Mouse (Mus musculus) cerebellum, postnatal 25 days (tissue): ENCODE data around the gene Sorbs1.
A peak's percentile ranks its signal among the peaks of the same experiment; 100 is the strongest.

Source experiments
- DNase-seq, 2 experiments: peaks; one replicate each; pipeline ENCODE4 v3.0.0; 2021; ENCODE audit warnings: mixed read lengths in 2 of 2

Gene Sorbs1

GRCm38 (mm10) chr19:40435797-40436196, 77.8 kb downstream of the Sorbs1 start:
- no peak for DNase-seq

- no peak for DNase-seq
Measured at GRCm38 (mm10) chr19:40435045-40435444, 78.5 kb downstream of the Sorbs1 start.

GRCm38 (mm10) chr19:40434042-40434869, 79.3 kb downstream of the Sorbs1 start:
- no peak for DNase-seq

- DNase-seq: peak in 1 of 2 experiments; percentile 47
Measured at GRCm38 (mm10) chr19:40433316-40433912, 80.2 kb downstream of the Sorbs1 start.

GRCm38 (mm10) chr19:40431969-40432368, 81.6 kb downstream of the Sorbs1 start:
- no peak for DNase-seq

GRCm38 (mm10) chr19:40429572-40429971, 84.0 kb downstream of the Sorbs1 start:
- DNase-seq: no peak

GRCm38 (mm10) chr19:40429169-40429568, 84.4 kb downstream of the Sorbs1 start:
- DNase-seq: no peak

- no peak for DNase-seq
Measured at GRCm38 (mm10) chr19:40426103-40426960, 87.2 kb downstream of the Sorbs1 start.

- DNase-seq: no peak
Measured at GRCm38 (mm10) chr19:40425326-40425725, 88.3 kb downstream of the Sorbs1 start.

- DNase-seq: no peak
Measured at GRCm38 (mm10) chr19:40421037-40421436, 92.5 kb downstream of the Sorbs1 start.

- no peak for DNase-seq
Measured at GRCm38 (mm10) chr19:40419315-40419714, 94.3 kb downstream of the Sorbs1 start.

GRCm38 (mm10) chr19:40417155-40417821, 96.3 kb downstream of the Sorbs1 start:
- no peak for DNase-seq

GRCm38 (mm10) chr19:40415725-40416124, 97.9 kb downstream of the Sorbs1 start:
- DNase-seq: no peak

- DNase-seq: no peak
Measured at GRCm38 (mm10) chr19:40414798-40415475, 98.6 kb downstream of the Sorbs1 start.

GRCm38 (mm10) chr19:40414386-40414785, 99.2 kb downstream of the Sorbs1 start:
- DNase-seq: no peak

GRCm38 (mm10) chr19:40411379-40411813, 102.2 kb downstream of the Sorbs1 start:
- peak; percentile 59 to 74 for DNase-seq

- DNase-seq: no peak
Measured at GRCm38 (mm10) chr19:40410511-40410910, 103.1 kb downstream of the Sorbs1 start.

- DNase-seq: peak; percentile 75 to 80
Measured at GRCm38 (mm10) chr19:40410109-40410508, 103.5 kb downstream of the Sorbs1 start.

- peak in 1 of 2 experiments; percentile 30 for DNase-seq
Measured at GRCm38 (mm10) chr19:40409500-40410035, 104.0 kb downstream of the Sorbs1 start.

GRCm38 (mm10) chr19:40407186-40407585, 106.4 kb downstream of the Sorbs1 start:
- DNase-seq: no peak

GRCm38 (mm10) chr19:40406661-40407060, 106.9 kb downstream of the Sorbs1 start:
- no peak for DNase-seq

GRCm38 (mm10) chr19:40405808-40406207, 107.8 kb downstream of the Sorbs1 start:
- DNase-seq: no peak
